Mouse (Mus musculus) MEL (cell line): Measurements from ENCODE around the gene Plin4. TPM values are rescaled to one million over a fixed set of nuclear protein-coding genes. Genes with fewer than 3 reads are reported as not detected.

Experiments used
- DNase-seq: peaks from one replicate; pipeline ENCODE4 v3.0.0; 2011; ENCODE audit warnings: low read depth, low spot score
- H3K27ac ChIP-seq: 2 replicates; pipeline ENCODE4 v1.5.1; 2012; ENCODE audit warnings: low read depth, mild to moderate bottlenecking, control low read depth, low read length, moderate library complexity; ENCODE audit not compliant: control insufficient read depth
- H3K27me3 ChIP-seq, 2 experiments: fragments of 150-350 bp in 1 of 2; sonication (generic) in 1 of 2; 2 replicates each; pipeline ENCODE4 v1.6.1; 2012; ENCODE audit warnings: low read length in 2 of 2, mild to moderate bottlenecking in 2 of 2, improper control_type of control experiment in 1 of 2, moderate library complexity in 1 of 2; ENCODE audit not compliant: insufficient read depth in 2 of 2, control insufficient read depth in 1 of 2
- H3K36me3 ChIP-seq, 2 experiments: 2 replicates each; pipeline ENCODE4 v1.6.1; 2012 to 2014; ENCODE audit warnings: low read length in 2 of 2, improper control_type of control experiment in 1 of 2, inconsistent platforms in 1 of 2, mild to moderate bottlenecking in 1 of 2; ENCODE audit not compliant: insufficient read depth in 2 of 2, control insufficient read depth in 1 of 2
- H3K4me1 ChIP-seq, 2 experiments: fragments of 150-350 bp in 1 of 2; sonication (generic) in 1 of 2; 2 replicates each; pipeline ENCODE4 v1.6.1; 2012; ENCODE audit warnings: low read length in 2 of 2, improper control_type of control experiment in 1 of 2, mild to moderate bottlenecking in 1 of 2; ENCODE audit not compliant: insufficient read depth in 2 of 2, control insufficient read depth in 1 of 2
- H3K4me3 ChIP-seq, 2 experiments: fragments of 150-350 bp in 1 of 2; sonication (generic) in 1 of 2; 2 replicates each; pipeline ENCODE4 v1.5.1; 2012; ENCODE audit warnings: low read depth in 2 of 2, low read length in 2 of 2, mild to moderate bottlenecking in 2 of 2, moderate library complexity in 2 of 2, control low read depth in 1 of 2, improper control_type of control experiment in 1 of 2; ENCODE audit not compliant: control insufficient read depth in 1 of 2, insufficient read depth in 1 of 2
- H3K79me2 ChIP-seq: 2 replicates; pipeline ENCODE4 v1.6.1; 2012; ENCODE audit warnings: mild to moderate bottlenecking, low read length, moderate library complexity; ENCODE audit not compliant: control insufficient read depth, poor library complexity, insufficient read depth
- H3K9ac ChIP-seq: 2 replicates; pipeline ENCODE4 v1.6.1; 2012; ENCODE audit warnings: low read depth, mild to moderate bottlenecking, control low read depth, low read length, moderate library complexity; ENCODE audit not compliant: control insufficient read depth, poor library complexity, severe bottlenecking
- H3K9me3 ChIP-seq: fragments of 150-350 bp; sonication (generic); replicated peaks from 2 replicates; pipeline ENCODE4 v1.6.1; 2012; ENCODE audit warnings: mild to moderate bottlenecking, low read length, improper control_type of control experiment, moderate library complexity; ENCODE audit not compliant: insufficient read depth
- BHLHE40 ChIP-seq: IDR thresholded peaks from 2 replicates; pipeline ENCODE4 v1.6.1; 2012; ENCODE audit warnings: low read depth, mild to moderate bottlenecking, inconsistent platforms, low read length, improper control_type of control experiment, borderline replicate concordance
- CHD1 ChIP-seq: IDR thresholded peaks from 2 replicates; pipeline ENCODE4 v1.6.1; 2012; ENCODE audit warnings: low read depth, mild to moderate bottlenecking, inconsistent platforms, low read length, improper control_type of control experiment
- CHD2 ChIP-seq: IDR thresholded peaks from 2 replicates; pipeline ENCODE4 v1.6.1; 2011; ENCODE audit warnings: low read length, improper control_type of control experiment
- ETS1 ChIP-seq: IDR thresholded peaks from 2 replicates; pipeline ENCODE4 v1.6.1; 2012; ENCODE audit warnings: low read depth, mild to moderate bottlenecking, inconsistent platforms, low read length, improper control_type of control experiment, moderate library complexity
- GABPA ChIP-seq: IDR thresholded peaks from 2 replicates; pipeline ENCODE4 v1.6.1; 2012; ENCODE audit warnings: low read depth, mild to moderate bottlenecking, inconsistent platforms, low read length, improper control_type of control experiment, moderate library complexity
- HCFC1 ChIP-seq: IDR thresholded peaks from 2 replicates; pipeline ENCODE4 v1.6.1; 2012; ENCODE audit warnings: low read depth, mild to moderate bottlenecking, inconsistent platforms, low read length, improper control_type of control experiment, moderate library complexity
- KAT2A ChIP-seq: conservative IDR thresholded peaks from 2 replicates; pipeline ENCODE4 v1.6.1; 2012; ENCODE audit warnings: low read depth, low read length, improper control_type of control experiment, inconsistent platforms
- MYB ChIP-seq: IDR thresholded peaks from 2 replicates; pipeline ENCODE4 v1.6.1; 2011; ENCODE audit warnings: mild to moderate bottlenecking, low read depth, low read length, improper control_type of control experiment
- MYC ChIP-seq: IDR thresholded peaks from 2 replicates; pipeline ENCODE4 v1.6.1; 2011; ENCODE audit warnings: low read depth, mild to moderate bottlenecking, low read length, improper control_type of control experiment, moderate library complexity
- NRF1 ChIP-seq: IDR thresholded peaks from 2 replicates; pipeline ENCODE4 v1.6.1; 2014; ENCODE audit warnings: low read depth, mild to moderate bottlenecking, inconsistent platforms, low read length, improper control_type of control experiment, moderate library complexity; ENCODE audit not compliant: poor library complexity, insufficient read depth, severe bottlenecking
- POLR2A ChIP-seq, 2 experiments: IDR thresholded peaks; 2 replicates each; pipeline ENCODE4 v1.6.1; 2011 to 2012; ENCODE audit warnings: low read length in 2 of 2, mild to moderate bottlenecking in 2 of 2, control low read depth in 1 of 2, improper control_type of control experiment in 1 of 2, low read depth in 1 of 2, moderate library complexity in 1 of 2; ENCODE audit not compliant: control insufficient read depth in 1 of 2, insufficient read depth in 1 of 2, poor library complexity in 1 of 2
- SIN3A ChIP-seq: IDR thresholded peaks from 2 replicates; pipeline ENCODE4 v1.6.1; 2012; ENCODE audit warnings: low read length, improper control_type of control experiment, inconsistent platforms
- TBP ChIP-seq: IDR thresholded peaks from 2 replicates; pipeline ENCODE4 v1.8.0; 2011; ENCODE audit warnings: low read depth, low read length, improper control_type of control experiment
- TCF12 ChIP-seq: IDR thresholded peaks from 2 replicates; pipeline ENCODE4 v1.6.1; 2014; ENCODE audit warnings: low read depth, mild to moderate bottlenecking, inconsistent platforms, low read length, improper control_type of control experiment, moderate library complexity
- UBTF ChIP-seq: IDR thresholded peaks from 2 replicates; pipeline ENCODE4 v1.6.1; 2012; ENCODE audit warnings: low read depth, mild to moderate bottlenecking, inconsistent platforms, low read length, improper control_type of control experiment, moderate library complexity, borderline replicate concordance; ENCODE audit not compliant: insufficient read depth
- USF1 ChIP-seq: IDR thresholded peaks from 2 replicates; pipeline ENCODE4 v1.6.1; 2014; ENCODE audit warnings: low read depth, mild to moderate bottlenecking, inconsistent platforms, low read length, improper control_type of control experiment, moderate library complexity
- USF2 ChIP-seq, 2 experiments: IDR thresholded peaks; 2 replicates each; pipeline ENCODE4 v1.6.1; 2011 to 2012; ENCODE audit warnings: improper control_type of control experiment in 2 of 2, low read length in 2 of 2, borderline replicate concordance in 1 of 2, inconsistent platforms in 1 of 2, low read depth in 1 of 2, mild to moderate bottlenecking in 1 of 2; ENCODE audit not compliant: insufficient read depth in 1 of 2
- ZC3H11A ChIP-seq: IDR thresholded peaks from 2 replicates; pipeline ENCODE4 v1.6.1; 2012; ENCODE audit warnings: low read depth, mild to moderate bottlenecking, inconsistent platforms, low read length, improper control_type of control experiment
- ZKSCAN1 ChIP-seq: IDR thresholded peaks from 2 replicates; pipeline ENCODE4 v1.6.1; 2012; ENCODE audit warnings: low read depth, mild to moderate bottlenecking, inconsistent platforms, low read length, improper control_type of control experiment, moderate library complexity
- ZMIZ1 ChIP-seq: IDR thresholded peaks from 2 replicates; pipeline ENCODE4 v1.6.1; 2012; ENCODE audit warnings: low read depth, mild to moderate bottlenecking, inconsistent platforms, low read length, improper control_type of control experiment, moderate library complexity
- polyA plus RNA-seq, 2 experiments: library from polyadenylated mRNA; stranded (reverse) in 1 of 2; unstranded in 1 of 2; fragments of >175 nt in 1 of 2; fragments of >200 nt in 1 of 2; gene quantifications; 2 replicates each; pipeline versions ENCODE4 v1.2.1 to v1.2.4; 2012; ENCODE audit warnings: low replicate concordance in 2 of 2, low read depth in 1 of 2; ENCODE audit not compliant: insufficient read length in 2 of 2, insufficient read depth in 1 of 2, missing spikeins in 1 of 2
- total RNA-seq: library from RNA; depleted of rRNA; stranded (reverse); fragments of 300-350 nt; gene quantifications from 2 replicates; pipeline ENCODE4 v1.2.3, GENCODE M21; 2012

Plin4 gene
- total and polyA plus RNA-seq, 3 experiments: 0.07 to 0.08 TPM; not detected in 1

- H3K36me3 ChIP-seq: peaks cover 0 to 2% of the 10 kb centered on the region in 2 experiments; a peak in 1 of 4 replicates
- TF ChIP-seq ZKSCAN1: no peak
- TF ChIP-seq NRF1: no peak
- no peak for TF ChIP-seq ZC3H11A
- no peak for TF ChIP-seq KAT2A
- no peak for TF ChIP-seq CHD2
- no peak for TF ChIP-seq UBTF
- TF ChIP-seq USF2 (IDR thresholded peaks at IDR 0.05; ENCODE audit: borderline replicate concordance in 1 of 2, insufficient read depth in 1 of 2, low read depth in 1 of 2, low read length in 2 of 2): no peak
- TF ChIP-seq TCF12: no peak
- TF ChIP-seq ETS1: no peak
- no peak for TF ChIP-seq SIN3A
- TF ChIP-seq USF1: no peak
- TF ChIP-seq GABPA: no peak
- TF ChIP-seq MYC: no peak
- no peak for TF ChIP-seq ZMIZ1
- no peak for TF ChIP-seq MYB
- TF ChIP-seq, all 39 proteins: peak for 0
- no peak overlapping the region for H3K4me3 ChIP-seq
- no peaks in the 10 kb centered on the region for H3K9me3 ChIP-seq
- H3K79me2 ChIP-seq: no peaks in the 10 kb centered on the region
- H3K27ac ChIP-seq: no peak overlapping the region
- no peak for DNase-seq
- H3K4me1 ChIP-seq: no peaks in the 10 kb centered on the region
- H3K27me3 ChIP-seq: no peaks in the 10 kb centered on the region
- H3K9ac ChIP-seq: no peak overlapping the region
These were observed 7.4 kb downstream of the Plin4 start for GRCm38 (mm10) chr17:56102158-56102557.

DNA sequence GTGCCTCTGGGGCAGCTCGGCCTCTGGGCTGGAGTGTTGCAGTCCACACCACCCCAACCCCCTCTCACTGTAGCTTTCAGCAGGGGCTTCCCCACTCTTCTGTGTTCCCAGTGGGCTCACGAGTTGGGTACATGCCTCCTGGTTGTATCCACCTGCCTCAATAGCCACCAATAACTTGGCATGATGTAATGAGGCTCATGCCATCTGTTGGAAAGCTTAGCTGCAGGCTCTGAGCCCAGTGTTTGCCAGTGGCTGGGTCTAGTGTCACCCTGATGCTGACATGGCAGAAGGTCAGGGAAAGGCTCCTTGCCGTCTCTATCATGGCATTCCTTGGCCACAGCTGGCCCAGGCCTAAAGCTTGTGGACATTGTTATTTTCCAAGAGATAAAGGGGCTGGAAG lies 8.8 kb downstream of the Plin4 start:
- no peaks in the 10 kb centered on the region for H3K9me3 ChIP-seq
- H3K36me3 ChIP-seq: peaks cover 0 to 2% of the 10 kb centered on the region in 2 experiments; a peak in 1 of 4 replicates
- no peak overlapping the region for H3K9ac ChIP-seq

More for the DNA sequence above, 8.8 kb downstream of the Plin4 start:
- TF ChIP-seq BHLHE40: no peak
- TF ChIP-seq POLR2A (IDR thresholded peaks at IDR 0.05; ENCODE audit: control insufficient read depth in 1 of 2, insufficient read depth in 1 of 2, low read depth in 1 of 2, low read length in 2 of 2, poor library complexity in 1 of 2): no peak
- no peak for TF ChIP-seq TBP
- no peak for TF ChIP-seq HCFC1
- TF ChIP-seq USF2 (IDR thresholded peaks at IDR 0.05; ENCODE audit: borderline replicate concordance in 1 of 2, insufficient read depth in 1 of 2, low read depth in 1 of 2, low read length in 2 of 2): no peak
- TF ChIP-seq SIN3A: no peak
- TF ChIP-seq CHD1: no peak
- TF ChIP-seq MYB: no peak
- no peak overlapping the region for H3K4me3 ChIP-seq
- no peak for DNase-seq
- no peaks in the 10 kb centered on the region for H3K27me3 ChIP-seq
- no peaks in the 10 kb centered on the region for H3K4me1 ChIP-seq
- no peaks in the 10 kb centered on the region for H3K79me2 ChIP-seq
- no peak overlapping the region for H3K27ac ChIP-seq
